Mouse (Mus musculus) CH12.LX (cell line): Measurements from ENCODE around the gene Eml5. TPM values are rescaled to one million over a fixed set of nuclear protein-coding genes. Genes with fewer than 3 reads are reported as not detected.

Source experiments
- DNase-seq: peaks from one replicate; pipeline ENCODE4 v3.0.0-alpha.2; 2013; ENCODE audit errors: extremely low read depth
- H3K27ac ChIP-seq: 2 replicates; pipeline ENCODE4 v1.5.1; 2012; ENCODE audit warnings: low read depth, mild to moderate bottlenecking, control low read depth, moderate library complexity; ENCODE audit not compliant: insufficient read depth
- H3K27me3 ChIP-seq: replicated peaks from 2 replicates; pipeline ENCODE3; 2012; ENCODE audit warnings: inconsistent platforms
- H3K36me3 ChIP-seq, 2 experiments: replicated peaks in 1 of 2; 2 replicates each; pipeline versions ENCODE3 to v1.6.1; 2012; ENCODE audit warnings: inconsistent platforms in 1 of 2, low read length in 1 of 2, mild to moderate bottlenecking in 1 of 2, mixed read lengths in 1 of 2, moderate library complexity in 1 of 2; ENCODE audit not compliant: control insufficient read depth in 1 of 2, insufficient read depth in 1 of 2
- H3K4me1 ChIP-seq, 2 experiments: 2 replicates each; pipeline ENCODE4 v1.6.1; 2012; ENCODE audit warnings: inconsistent platforms in 1 of 2, moderate library complexity in 1 of 2; ENCODE audit not compliant: insufficient read depth in 2 of 2, control insufficient read depth in 1 of 2
- H3K4me2 ChIP-seq: 2 replicates; pipeline ENCODE4 v1.6.1; 2012; ENCODE audit warnings: low read depth, mild to moderate bottlenecking, control low read depth; ENCODE audit not compliant: poor library complexity, insufficient read depth, severe bottlenecking
- H3K4me3 ChIP-seq, 3 experiments: fragments of 150-350 bp in 1 of 3; sonication (generic) in 1 of 3; replicated peaks in 1 of 3; 2 replicates each; pipeline versions ENCODE3 to v1.5.1; 2011 to 2012; ENCODE audit warnings: low read depth in 2 of 3, low read length in 2 of 3, mild to moderate bottlenecking in 2 of 3, moderate library complexity in 2 of 3, control low read depth in 1 of 3, improper control_type of control experiment in 1 of 3, inconsistent platforms in 1 of 3, mixed read lengths in 1 of 3; ENCODE audit not compliant: poor library complexity in 1 of 3
- H3K79me2 ChIP-seq: replicated peaks from 2 replicates; pipeline ENCODE4 v1.6.1; 2012; ENCODE audit warnings: mild to moderate bottlenecking, moderate library complexity; ENCODE audit not compliant: control insufficient read depth, poor library complexity, insufficient read depth, severe bottlenecking; ENCODE audit errors: extremely low read depth
- H3K9ac ChIP-seq: 2 replicates; pipeline ENCODE4 v1.6.1; 2012; ENCODE audit warnings: low read depth, mild to moderate bottlenecking, control low read depth, moderate library complexity; ENCODE audit not compliant: insufficient read depth
- H3K9me3 ChIP-seq: replicated peaks from 2 replicates; pipeline ENCODE3; 2012; ENCODE audit warnings: low read length, inconsistent platforms, mixed read lengths
- BHLHE40 ChIP-seq: IDR thresholded peaks from 2 replicates; pipeline ENCODE4 v1.6.1; 2011; ENCODE audit warnings: mild to moderate bottlenecking, low read depth, low read length, improper control_type of control experiment
- CHD1 ChIP-seq: IDR thresholded peaks from 2 replicates; pipeline ENCODE4 v1.6.1; 2012; ENCODE audit warnings: low read depth, low read length, improper control_type of control experiment, inconsistent platforms
- CHD2 ChIP-seq: IDR thresholded peaks from 2 replicates; pipeline ENCODE4 v1.6.1; 2011; ENCODE audit warnings: low read length, improper control_type of control experiment
- CTCF ChIP-seq, 2 experiments: IDR thresholded peaks in 1 of 2; conservative IDR thresholded peaks in 1 of 2; 2 replicates each; pipeline ENCODE4 v1.5.1; 2011 to 2012; ENCODE audit warnings: low read depth in 2 of 2, low read length in 2 of 2, improper control_type of control experiment in 1 of 2, inconsistent platforms in 1 of 2, mild to moderate bottlenecking in 1 of 2, moderate library complexity in 1 of 2
- E2F4 ChIP-seq: IDR thresholded peaks from 2 replicates; pipeline ENCODE4 v1.6.1; 2011; ENCODE audit warnings: low read depth, low read length, improper control_type of control experiment; ENCODE audit not compliant: insufficient replicate concordance
- ELF1 ChIP-seq: IDR thresholded peaks from 2 replicates; pipeline ENCODE4 v1.6.1; 2014; ENCODE audit warnings: low read depth, mild to moderate bottlenecking, inconsistent platforms, low read length, improper control_type of control experiment
- EP300 ChIP-seq: IDR thresholded peaks from 2 replicates; pipeline ENCODE4 v1.6.1; 2011; ENCODE audit warnings: low read length, improper control_type of control experiment
- ETS1 ChIP-seq: conservative IDR thresholded peaks from 2 replicates; pipeline ENCODE4 v1.6.1; 2012; ENCODE audit warnings: low read depth, mild to moderate bottlenecking, inconsistent platforms, low read length, improper control_type of control experiment, moderate library complexity
- GABPA ChIP-seq: IDR thresholded peaks from 2 replicates; pipeline ENCODE4 v1.6.1; 2012; ENCODE audit warnings: low read depth, low read length, improper control_type of control experiment, inconsistent platforms; ENCODE audit not compliant: insufficient replicate concordance
- HCFC1 ChIP-seq: IDR thresholded peaks from 2 replicates; pipeline ENCODE4 v1.6.1; 2012; ENCODE audit warnings: low read depth, mild to moderate bottlenecking, inconsistent platforms, low read length, improper control_type of control experiment
- IRF4 ChIP-seq: IDR thresholded peaks from 2 replicates; pipeline ENCODE4 v1.6.1; 2014; ENCODE audit warnings: low read depth, mild to moderate bottlenecking, inconsistent platforms, low read length, improper control_type of control experiment
- JUN ChIP-seq: IDR thresholded peaks from 2 replicates; pipeline ENCODE4 v1.6.1; 2011; ENCODE audit warnings: low read depth, mild to moderate bottlenecking, low read length, improper control_type of control experiment, moderate library complexity; ENCODE audit not compliant: insufficient read depth
- MAZ ChIP-seq: IDR thresholded peaks from 2 replicates; pipeline ENCODE4 v1.6.1; 2012; ENCODE audit warnings: low read depth, mild to moderate bottlenecking, inconsistent platforms, low read length, improper control_type of control experiment, moderate library complexity
- MEF2A ChIP-seq: IDR thresholded peaks from 2 replicates; pipeline ENCODE4 v1.6.1; 2014; ENCODE audit warnings: low read depth, mild to moderate bottlenecking, inconsistent platforms, low read length, improper control_type of control experiment, borderline replicate concordance
- MXI1 ChIP-seq: IDR thresholded peaks from 2 replicates; pipeline ENCODE4 v1.6.1; 2011; ENCODE audit warnings: mild to moderate bottlenecking, low read depth, low read length, improper control_type of control experiment
- MYC ChIP-seq: IDR thresholded peaks from 2 replicates; pipeline ENCODE4 v1.6.1; 2011; ENCODE audit warnings: low read depth, mild to moderate bottlenecking, improper control_type of control experiment, low read length
- NELFE ChIP-seq: IDR thresholded peaks from 2 replicates; pipeline ENCODE4 v1.6.1; 2011; ENCODE audit warnings: low read depth, low read length, improper control_type of control experiment
- PAX5 ChIP-seq: IDR thresholded peaks from 2 replicates; pipeline ENCODE4 v1.6.1; 2012; ENCODE audit warnings: low read length, inconsistent platforms, mixed read lengths
- TBP ChIP-seq: conservative IDR thresholded peaks from 2 replicates; pipeline ENCODE4 v1.6.1; 2011; ENCODE audit warnings: low read depth, low read length, improper control_type of control experiment
- TCF12 ChIP-seq: IDR thresholded peaks from 2 replicates; pipeline ENCODE4 v1.6.1; 2014; ENCODE audit warnings: low read depth, mild to moderate bottlenecking, inconsistent platforms, low read length, improper control_type of control experiment
- USF1 ChIP-seq: IDR thresholded peaks from 2 replicates; pipeline ENCODE4 v1.6.1; 2014; ENCODE audit warnings: low read depth, mild to moderate bottlenecking, inconsistent platforms, low read length, improper control_type of control experiment
- ZKSCAN1 ChIP-seq: IDR thresholded peaks from 2 replicates; pipeline ENCODE4 v1.6.1; 2012; ENCODE audit warnings: low read depth, inconsistent platforms, low read length, improper control_type of control experiment, borderline replicate concordance
- ZMIZ1 ChIP-seq: IDR thresholded peaks from 2 replicates; pipeline ENCODE4 v1.6.1; 2012; ENCODE audit warnings: low read depth, mild to moderate bottlenecking, inconsistent platforms, low read length, improper control_type of control experiment
- ZNF384 ChIP-seq: IDR thresholded peaks from 2 replicates; pipeline ENCODE4 v1.6.1; 2012; ENCODE audit warnings: low read depth, low read length, improper control_type of control experiment, inconsistent platforms
- dilution Hi-C: fragments of 300-500 bp; cut with MboI; formaldehyde crosslinking; loops from 2 replicates; pipeline ENCODE4 v1.14.3; 2020; ENCODE audit warnings: low sequenced_read_pairs; ENCODE audit not compliant: extremely low pct_unique_long_range_greater_than_20kb, extremely low pct_ligation_motif_present
- in situ Hi-C: fragments of 300-500 bp; cut with MboI; formaldehyde crosslinking; loops from 3 replicates; pipeline ENCODE4 v1.14.3; 2019; ENCODE audit warnings: low sequenced_read_pairs, low pct_ligation_motif_present, low pct_unique_long_range_greater_than_20kb, mixed read lengths
- polyA plus RNA-seq: library from polyadenylated mRNA; unstranded; fragments of >175 nt; gene quantifications from 2 replicates; pipeline ENCODE4 v1.2.1, GENCODE M21; 2012; ENCODE audit warnings: low read depth; ENCODE audit not compliant: insufficient read length
- total RNA-seq, 2 experiments: library from RNA; depleted of rRNA; stranded (reverse); fragments of 300-350 nt in 1 of 2; fragments of >200 nt in 1 of 2; gene quantifications; 2 replicates each; pipeline ENCODE4 v1.2.3; 2012 to 2014

Eml5 gene
- total and polyA plus RNA-seq, 3 experiments = 1.8 to 5.9 (median 3.4) TPM

DNA sequence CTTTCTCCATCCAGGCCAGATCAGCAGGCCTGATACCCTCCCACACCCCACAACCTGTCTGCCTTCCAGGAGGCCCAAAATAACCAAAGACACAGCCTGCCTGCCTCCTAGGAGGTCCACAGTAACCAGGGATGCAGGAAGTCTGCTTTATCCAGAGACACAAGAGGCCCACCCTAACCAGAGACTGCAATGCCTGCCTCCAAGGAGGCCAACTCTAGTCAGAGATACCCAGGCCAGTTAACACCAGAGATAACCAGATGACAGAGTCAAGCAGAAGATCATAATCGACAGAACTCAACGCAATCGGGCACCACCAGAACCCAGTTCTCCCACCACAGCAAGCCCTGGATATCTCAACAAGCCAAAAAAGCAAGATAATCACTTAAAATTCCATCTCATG, 56.5 kb downstream of the Eml5 start:
- no peak for DNase-seq
- Histone ChIP-seq H3K4me3 (no peak overlapping the region), H3K4me1 (peaks cover 0 to 15% of the 10 kb centered on the region in 2 experiments; a peak in 2 of 4 replicates), H3K9me3 (no peaks in the 10 kb centered on the region), H3K4me2 (no peak overlapping the region), H3K79me2 (no peaks in the 10 kb centered on the region), H3K27me3 (no peaks in the 10 kb centered on the region), H3K9ac (no peak overlapping the region), H3K36me3 (peaks cover 2 to 4% of the 10 kb centered on the region in 2 experiments), H3K27ac (no peak overlapping the region)
- dilution Hi-C loops = no loop called here
- in situ Hi-C loops = no loop called here
- TF ChIP-seq CTCF (conservative IDR thresholded peaks at IDR 0.05 in 1 of 2, IDR thresholded peaks at IDR 0.05 in 1 of 2; ENCODE audit: low read depth in 2 of 2, low read length in 2 of 2) (no peak), HCFC1 (no peak), ZNF384 (no peak), CHD1 (no peak), EP300 (no peak), PAX5 (no peak), ETS1 (no peak), MAZ (no peak), IRF4 (no peak), MYC (no peak), CHD2 (no peak), E2F4 (no peak), JUN (no peak), MXI1 (no peak), GABPA (no peak), TBP (no peak), ELF1 (no peak), BHLHE40 (no peak), MEF2A (no peak)

DNA sequence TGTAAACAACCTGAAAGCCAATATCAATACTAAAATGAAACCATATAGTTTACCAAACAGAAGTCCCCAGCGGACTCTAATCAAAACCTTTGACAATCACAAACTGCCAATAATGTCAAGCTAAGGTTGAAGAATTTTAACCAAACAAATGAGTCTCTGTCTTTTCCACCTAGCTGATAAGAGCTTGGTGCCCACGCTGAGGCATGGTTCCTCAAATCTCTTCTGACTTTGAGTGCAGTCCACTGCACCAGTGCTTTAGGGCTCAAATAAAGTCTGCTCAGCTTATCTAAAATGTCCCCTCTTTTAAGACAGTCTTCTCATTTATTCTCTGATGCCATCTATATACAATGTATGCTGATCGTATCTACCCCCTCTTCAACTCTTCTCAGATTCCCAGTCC, 61.1 kb downstream of the Eml5 start:
- H3K4me1 ChIP-seq = peaks cover 0 to 30% of the 10 kb centered on the region in 2 experiments; a peak in 2 of 4 replicates
- DNase-seq = no peak
- H3K4me2 ChIP-seq = no peak overlapping the region
- H3K4me3 ChIP-seq = no peak overlapping the region
- no peak overlapping the region for H3K27ac ChIP-seq
- dilution Hi-C loops = no loop called here
- no peak for TF ChIP-seq E2F4
- no peak for TF ChIP-seq JUN
- no peak for TF ChIP-seq NELFE
- TF ChIP-seq GABPA = no peak
- no peak for TF ChIP-seq TCF12
- TF ChIP-seq CTCF (conservative IDR thresholded peaks at IDR 0.05 in 1 of 2, IDR thresholded peaks at IDR 0.05 in 1 of 2; ENCODE audit: low read depth in 2 of 2, low read length in 2 of 2) = no peak
- TF ChIP-seq HCFC1 = no peak
- TF ChIP-seq USF1 = no peak
- TF ChIP-seq MAZ = no peak
- no peak for TF ChIP-seq ZKSCAN1
- no peak for TF ChIP-seq ZMIZ1
- H3K9me3 ChIP-seq = no peaks in the 10 kb centered on the region
- H3K27me3 ChIP-seq = no peaks in the 10 kb centered on the region
- in situ Hi-C loops = no loop called here
- H3K9ac ChIP-seq = no peak overlapping the region
- H3K36me3 ChIP-seq = peaks cover 2 to 4% of the 10 kb centered on the region in 2 experiments
- H3K79me2 ChIP-seq = no peaks in the 10 kb centered on the region
